Mouse (Mus musculus): ENCODE data around the gene Pip4k2c.

Gene Pip4k2c

GRCm38 (mm10) chr10:127189651-127190381 lies 21.6 kb downstream of the Pip4k2c start, which contains the start of gene Arhgef25:
Gene Arhgef25, minus strand, starts transcription at chr10:127190083.
- intact Hi-C loops (cut with DNase I) = no loop called here

GRCm38 (mm10) chr10:127189116-127189650 lies 22.2 kb downstream of the Pip4k2c start:
- intact Hi-C loops (cut with DNase I) = no loop called here

GRCm38 (mm10) chr10:127188465-127189115 lies 22.8 kb downstream of the Pip4k2c start:
- intact Hi-C loops (cut with DNase I) = no loop called here

GRCm38 (mm10) chr10:127188079-127188453 lies 23.3 kb downstream of the Pip4k2c start:
- intact Hi-C loops (cut with DNase I) = no loop called here

- intact Hi-C loops (cut with DNase I) = no loop called here
These were observed 23.9 kb downstream of the Pip4k2c start for GRCm38 (mm10) chr10:127187371-127188078.

- intact Hi-C loops (cut with DNase I) = no loop called here
These were observed 24.9 kb downstream of the Pip4k2c start for GRCm38 (mm10) chr10:127186451-127186850.

GRCm38 (mm10) chr10:127185506-127185905 lies 25.9 kb downstream of the Pip4k2c start:
- intact Hi-C loops (cut with DNase I) = no loop called here

- intact Hi-C loops (cut with DNase I) = no loop called here
These were observed 26.3 kb downstream of the Pip4k2c start for GRCm38 (mm10) chr10:127185101-127185500.

- intact Hi-C loops (cut with DNase I) = no loop called here
These were observed 27.6 kb downstream of the Pip4k2c start for GRCm38 (mm10) chr10:127183759-127184158.

GRCm38 (mm10) chr10:127182624-127183023 lies 28.8 kb downstream of the Pip4k2c start:
- intact Hi-C loops (cut with DNase I) = no loop called here

- intact Hi-C loops (cut with DNase I) = no loop called here
These were observed 29.8 kb downstream of the Pip4k2c start for GRCm38 (mm10) chr10:127181566-127181965.

GRCm38 (mm10) chr10:127180695-127181047 lies 30.7 kb downstream of the Pip4k2c start:
- intact Hi-C loops (cut with DNase I) = no loop called here

- intact Hi-C loops (cut with DNase I) = loop anchor here (5.0 kb wide), 1 partner anchor 147 kb away; no protein-coding TSS in a partner anchor
These were observed 31.3 kb downstream of the Pip4k2c start, which contains the start of gene Slc26a10 for GRCm38 (mm10) chr10:127179871-127180694. Gene Slc26a10, minus strand, starts transcription at chr10:127180645.

GRCm38 (mm10) chr10:127178286-127179027 lies 32.9 kb downstream of the Pip4k2c start:
- intact Hi-C loops (cut with DNase I) = loop anchor here (5.0 kb wide), 1 partner anchor 149 kb away; no protein-coding TSS in a partner anchor

- intact Hi-C loops (cut with DNase I) = loop anchor here (2.0 to 5.0 kb wide), 2 partner anchors 51 to 150 kb away; no protein-coding TSS in a partner anchor
These were observed 33.7 kb downstream of the Pip4k2c start for GRCm38 (mm10) chr10:127177719-127178118.

- intact Hi-C loops (cut with DNase I) = loop anchor here (2.0 to 5.0 kb wide), 2 partner anchors 52 to 150 kb away; no protein-coding TSS in a partner anchor
These were observed 34.1 kb downstream of the Pip4k2c start for GRCm38 (mm10) chr10:127177235-127177634.

GRCm38 (mm10) chr10:127176756-127177155 lies 34.6 kb downstream of the Pip4k2c start:
- intact Hi-C loops (cut with DNase I) = loop anchor here (2.0 to 5.0 kb wide), 2 partner anchors 52 to 151 kb away; no protein-coding TSS in a partner anchor

GRCm38 (mm10) chr10:127176228-127176627 lies 35.2 kb downstream of the Pip4k2c start:
- intact Hi-C loops (cut with DNase I) = loop anchor here (2.0 to 5.0 kb wide), 2 partner anchors 53 to 151 kb away; no protein-coding TSS in a partner anchor

- intact Hi-C loops (cut with DNase I) = no loop called here
These were observed 37.2 kb downstream of the Pip4k2c start for GRCm38 (mm10) chr10:127174170-127174569.
